Mouse (Mus musculus): ENCODE measurements around the gene Vmn1r15. TPM values are rescaled to one million over a fixed set of nuclear protein-coding genes. Genes with fewer than 3 reads are reported as not detected.

Gene Vmn1r15
- total RNA-seq (2014; fragmentation: Nextera tagmentation): not detected in 2 replicates
- not detected in 2 replicates for total RNA-seq (2017)

GRCm38 (mm10) chr6:57257652-57258051 is at the start of gene Vmn1r15:
Gene Vmn1r15 (plus strand): TSS chr6:57257952.
- ATAC-seq (replicated peaks; ENCODE audit: low FRiP score, low TSS enrichment, poor library complexity, severe bottlenecking): no peak

- no peak for ATAC-seq (replicated peaks; ENCODE audit: low FRiP score, low TSS enrichment, poor library complexity, severe bottlenecking)
Observed at GRCm38 (mm10) chr6:57231386-57231785, 26.4 kb upstream of the Vmn1r15 start, which contains the start of gene Vmn1r14. Gene Vmn1r14 (plus strand): TSS chr6:57231686.

GRCm38 (mm10) chr6:57260990-57261389 is 3.2 kb downstream of the Vmn1r15 start:
- ATAC-seq (replicated peaks; ENCODE audit: low FRiP score, low TSS enrichment, poor library complexity, severe bottlenecking): no peak

GRCm38 (mm10) chr6:57271881-57272280 is 14.1 kb downstream of the Vmn1r15 start:
- no peak for ATAC-seq (replicated peaks; ENCODE audit: low FRiP score, low TSS enrichment, poor library complexity, severe bottlenecking)

DNA sequence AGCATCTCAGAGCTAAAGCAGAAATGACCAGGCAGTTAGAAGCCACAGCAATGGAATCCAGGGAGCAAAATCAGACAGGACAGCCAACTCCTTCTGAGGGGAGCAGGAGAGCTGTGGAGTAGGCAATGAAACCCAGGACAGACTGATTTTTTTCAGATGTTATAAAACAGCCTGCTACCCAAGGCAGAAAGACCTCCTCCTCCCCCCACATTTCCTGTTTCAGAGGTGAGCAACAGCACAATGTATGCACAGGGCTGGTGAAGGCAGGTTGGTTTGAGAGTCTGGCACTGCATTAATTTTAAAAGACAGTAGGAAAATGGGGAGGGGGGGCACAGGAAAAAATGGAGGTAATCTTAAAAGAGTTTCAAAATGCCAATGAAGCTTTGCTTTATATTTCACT is 14.8 kb downstream of the Vmn1r15 start:
- no peak for ATAC-seq (replicated peaks; ENCODE audit: low FRiP score, low TSS enrichment, poor library complexity, severe bottlenecking)

GRCm38 (mm10) chr6:57278952-57279351 is 21.2 kb downstream of the Vmn1r15 start:
- no peak for ATAC-seq (replicated peaks; ENCODE audit: low FRiP score, low TSS enrichment, poor library complexity, severe bottlenecking)

Other genes with a start within 250 kb of the Vmn1r15 start
- gene Vmn1r7, start 232.6 kb upstream of the Vmn1r15 start, total RNA-seq (2014; fragmentation: Nextera tagmentation): not detected in 2 replicates
- gene Vmn1r7, start 232.6 kb upstream of the Vmn1r15 start, total RNA-seq (2017): not detected in 2 replicates
- not detected in 2 replicates for gene Vmn1r8, start 225.7 kb upstream of the Vmn1r15 start, total RNA-seq (2014; fragmentation: Nextera tagmentation)
- gene Vmn1r8, start 225.7 kb upstream of the Vmn1r15 start, total RNA-seq (2017): not detected in 2 replicates
- gene Vmn1r9, start 191.2 kb upstream of the Vmn1r15 start, total RNA-seq (2014; fragmentation: Nextera tagmentation): not detected in 2 replicates
- gene Vmn1r9, start 191.2 kb upstream of the Vmn1r15 start, total RNA-seq (2017): not detected in 2 replicates
- not detected in 2 replicates for gene Vmn1r10, start 148.5 kb upstream of the Vmn1r15 start, total RNA-seq (2014; fragmentation: Nextera tagmentation)
- gene Vmn1r10, start 148.5 kb upstream of the Vmn1r15 start, total RNA-seq (2017): not detected in 2 replicates
- gene Vmn1r11, start 124.5 kb upstream of the Vmn1r15 start, total RNA-seq (2014; fragmentation: Nextera tagmentation): not detected in 2 replicates
- not detected in 2 replicates for gene Vmn1r11, start 124.5 kb upstream of the Vmn1r15 start, total RNA-seq (2017)
- not detected in 2 replicates for gene Vmn1r12, start 101.0 kb upstream of the Vmn1r15 start, total RNA-seq (2014; fragmentation: Nextera tagmentation)
- gene Vmn1r12, start 101.0 kb upstream of the Vmn1r15 start, total RNA-seq (2017): not detected in 2 replicates
- not detected in 2 replicates for gene Vmn1r13, start 54.7 kb upstream of the Vmn1r15 start, total RNA-seq (2014; fragmentation: Nextera tagmentation)
- gene Vmn1r13, start 54.7 kb upstream of the Vmn1r15 start, total RNA-seq (2017): not detected in 2 replicates
- gene Vmn1r14, start 26.3 kb upstream of the Vmn1r15 start, total RNA-seq (2014; fragmentation: Nextera tagmentation): not detected in 2 replicates
- not detected in 2 replicates for gene Vmn1r14, start 26.3 kb upstream of the Vmn1r15 start, total RNA-seq (2017)
- gene Vmn1r16, start 71.5 kb downstream of the Vmn1r15 start, total RNA-seq (2014; fragmentation: Nextera tagmentation): not detected in 2 replicates
- gene Vmn1r16, start 71.5 kb downstream of the Vmn1r15 start, total RNA-seq (2017): not detected in 2 replicates
- not detected in 2 replicates for gene Vmn1r17, start 105.8 kb downstream of the Vmn1r15 start, total RNA-seq (2014; fragmentation: Nextera tagmentation)
- not detected in 2 replicates for gene Vmn1r17, start 105.8 kb downstream of the Vmn1r15 start, total RNA-seq (2017)
- not detected in 2 replicates for gene Vmn1r18, start 137.8 kb downstream of the Vmn1r15 start, total RNA-seq (2014; fragmentation: Nextera tagmentation)
- not detected in 2 replicates for gene Vmn1r18, start 137.8 kb downstream of the Vmn1r15 start, total RNA-seq (2017)
- not detected in 2 replicates for gene Vmn1r19, start 145.8 kb downstream of the Vmn1r15 start, total RNA-seq (2014; fragmentation: Nextera tagmentation)
- not detected in 2 replicates for gene Vmn1r19, start 145.8 kb downstream of the Vmn1r15 start, total RNA-seq (2017)
- not detected in 2 replicates for gene Vmn1r20, start 171.0 kb downstream of the Vmn1r15 start, total RNA-seq (2014; fragmentation: Nextera tagmentation)
- not detected in 2 replicates for gene Vmn1r20, start 171.0 kb downstream of the Vmn1r15 start, total RNA-seq (2017)

All from megakaryocyte-erythroid progenitor cell, adult 5-6 weeks (primary cell).